Mouse (Mus musculus): ENCODE data around the gene Gm20518. TPM values are rescaled to one million over a fixed set of nuclear protein-coding genes. Genes with fewer than 3 reads are reported as not detected.
A peak's percentile ranks its signal among the peaks of the same experiment; 100 is the strongest.

Gene Gm20518
- total and polyA plus RNA-seq, 3 experiments: 0.35 to 0.53 TPM; not detected in 1

DNA sequence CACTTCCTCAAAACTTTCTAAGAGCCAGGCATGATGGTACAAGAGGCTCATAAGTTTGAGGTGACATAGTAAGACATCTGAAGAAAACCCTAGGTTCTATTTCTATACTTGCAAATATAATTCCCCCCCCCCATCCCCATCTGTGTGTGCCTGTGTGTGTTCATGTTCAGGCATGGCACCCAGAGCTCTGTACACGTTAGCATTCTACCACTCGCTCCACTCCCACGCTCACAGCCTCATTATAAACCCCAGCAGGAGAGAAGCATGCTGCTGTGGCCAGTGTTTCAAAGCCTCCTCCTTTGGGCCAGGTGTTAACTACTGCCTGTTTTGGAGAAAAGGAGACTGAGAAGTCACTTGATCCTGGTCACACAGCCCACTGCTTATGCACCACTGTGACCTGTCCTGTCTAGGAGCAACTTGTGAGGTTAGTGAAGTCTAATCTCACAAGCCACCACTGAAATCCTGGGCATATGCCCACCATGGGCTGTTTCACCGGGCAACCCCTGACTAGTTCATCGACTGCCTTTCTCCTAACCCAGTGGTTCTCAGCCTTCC lies 40.5 kb upstream of the Gm20518 start:
- H3K9ac ChIP-seq (ENCODE audit: control insufficient read depth, low read depth, low read length, poor library complexity, severe bottlenecking): no peak overlapping the region
- H3K36me3 ChIP-seq (ENCODE audit: control insufficient read depth in 1 of 2, insufficient read depth in 2 of 2, low read length in 2 of 2): peaks cover 0 to 25% of the 10 kb centered on the region in 2 experiments; a peak in 2 of 4 replicates
- H3K4me1 ChIP-seq (ENCODE audit: control insufficient read depth in 1 of 2, insufficient read depth in 2 of 2, low read length in 2 of 2): peaks cover 24 to 38% of the 10 kb centered on the region in 2 experiments
- no peak for TF ChIP-seq NELFE (IDR thresholded peaks at IDR 0.05; ENCODE audit: low read depth, low read length)
- no peak for TF ChIP-seq BHLHE40 (IDR thresholded peaks at IDR 0.05; ENCODE audit: borderline replicate concordance, low read depth, low read length)
- no peak for TF ChIP-seq CTCF (IDR thresholded peaks at IDR 0.05 in 2 of 3, conservative IDR thresholded peaks at IDR 0.05 in 1 of 3; ENCODE audit: control insufficient read depth in 1 of 3, insufficient read depth in 1 of 3, low read depth in 2 of 3, low read length in 3 of 3, poor library complexity in 1 of 3, severe bottlenecking in 1 of 3)
- TF ChIP-seq KAT2A (conservative IDR thresholded peaks at IDR 0.05; ENCODE audit: low read depth, low read length): no peak
- no peak for TF ChIP-seq MYC (IDR thresholded peaks at IDR 0.05; ENCODE audit: low read depth, low read length)
- no peak for TF ChIP-seq CHD2 (IDR thresholded peaks at IDR 0.05; ENCODE audit: low read length)
- TF ChIP-seq JUND (IDR thresholded peaks at IDR 0.05; ENCODE audit: low read depth, low read length): no peak
- TF ChIP-seq ZKSCAN1 (IDR thresholded peaks at IDR 0.05; ENCODE audit: low read depth, low read length): no peak
- no peak for TF ChIP-seq RCOR1 (IDR thresholded peaks at IDR 0.05; ENCODE audit: low read depth, low read length)
- TF ChIP-seq MAZ (IDR thresholded peaks at IDR 0.05; ENCODE audit: low read depth, low read length): no peak
- no peak for TF ChIP-seq TBP (IDR thresholded peaks at IDR 0.05; ENCODE audit: low read depth, low read length)
- TF ChIP-seq NRF1 (IDR thresholded peaks at IDR 0.05; ENCODE audit: insufficient read depth, low read depth, low read length, poor library complexity, severe bottlenecking): no peak
- no peak for TF ChIP-seq TCF12 (IDR thresholded peaks at IDR 0.05; ENCODE audit: low read depth, low read length)
- TF ChIP-seq SIN3A (IDR thresholded peaks at IDR 0.05; ENCODE audit: low read length): no peak
- TF ChIP-seq TAL1 (IDR thresholded peaks at IDR 0.05; ENCODE audit: low read length): no peak
- no peak for TF ChIP-seq SMC3 (IDR thresholded peaks at IDR 0.05; ENCODE audit: low read depth, low read length)
- TF ChIP-seq GABPA (IDR thresholded peaks at IDR 0.05; ENCODE audit: low read depth, low read length): no peak
- H3K27me3 ChIP-seq (ENCODE audit: control insufficient read depth in 1 of 2, insufficient read depth in 2 of 2, low read length in 2 of 2): no peaks in the 10 kb centered on the region
- H3K9me3 ChIP-seq (replicated peaks; ENCODE audit: insufficient read depth, low read length): no peaks in the 10 kb centered on the region
- peaks cover 9% of the 10 kb centered on the region for H3K79me2 ChIP-seq (ENCODE audit: control insufficient read depth, insufficient read depth, low read length, poor library complexity)
- no peak overlapping the region for H3K27ac ChIP-seq (ENCODE audit: control insufficient read depth, low read depth, low read length)
- no peak overlapping the region for H3K4me3 ChIP-seq (ENCODE audit: control insufficient read depth in 1 of 2, insufficient read depth in 1 of 2, low read depth in 2 of 2, low read length in 2 of 2)
- no peak for DNase-seq (ENCODE audit: low read depth, low spot score)

DNA sequence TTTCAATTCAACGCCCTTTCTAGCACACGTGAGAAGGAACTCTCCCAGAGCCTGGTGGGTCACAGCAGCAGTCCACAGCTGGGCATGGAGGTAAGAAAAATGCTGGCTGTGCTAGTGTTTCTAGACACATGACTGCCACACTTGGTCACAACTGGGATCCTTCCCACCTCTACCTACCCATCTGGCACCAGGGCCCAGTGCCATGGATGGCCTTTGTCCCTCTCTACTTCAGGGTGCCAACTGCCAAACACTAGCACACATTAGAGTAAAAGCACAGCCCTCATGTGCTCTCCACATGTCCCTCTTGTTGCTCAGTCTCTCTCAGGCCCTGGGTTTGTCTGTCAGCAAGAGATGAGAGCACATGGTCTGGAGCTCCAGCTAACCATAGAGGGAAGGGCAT lies 38.2 kb upstream of the Gm20518 start:
- H3K4me3 ChIP-seq (ENCODE audit: control insufficient read depth in 1 of 2, insufficient read depth in 1 of 2, low read depth in 2 of 2, low read length in 2 of 2): no peak overlapping the region
- H3K9me3 ChIP-seq (replicated peaks; ENCODE audit: insufficient read depth, low read length): no peaks in the 10 kb centered on the region
- H3K79me2 ChIP-seq (ENCODE audit: control insufficient read depth, insufficient read depth, low read length, poor library complexity): peaks cover 9% of the 10 kb centered on the region
- no peak for TF ChIP-seq ZKSCAN1 (IDR thresholded peaks at IDR 0.05; ENCODE audit: low read depth, low read length)
- TF ChIP-seq POLR2A (IDR thresholded peaks at IDR 0.05; ENCODE audit: control insufficient read depth in 1 of 2, insufficient read depth in 1 of 2, low read depth in 1 of 2, low read length in 2 of 2, poor library complexity in 1 of 2): no peak
- no peak for TF ChIP-seq EP300 (IDR thresholded peaks at IDR 0.05; ENCODE audit: low read depth in 1 of 2, low read length in 2 of 2)
- TF ChIP-seq SIN3A (IDR thresholded peaks at IDR 0.05; ENCODE audit: low read length): no peak
- no peak for TF ChIP-seq MXI1 (IDR thresholded peaks at IDR 0.05; ENCODE audit: low read depth, low read length)
- no peak for TF ChIP-seq MYB (IDR thresholded peaks at IDR 0.05; ENCODE audit: low read depth, low read length)
- no peak for TF ChIP-seq E2F4 (IDR thresholded peaks at IDR 0.05; ENCODE audit: borderline replicate concordance, low read depth, low read length)
- TF ChIP-seq JUND (IDR thresholded peaks at IDR 0.05; ENCODE audit: low read depth, low read length): no peak
- no peak for TF ChIP-seq HCFC1 (IDR thresholded peaks at IDR 0.05; ENCODE audit: low read depth, low read length)
- TF ChIP-seq POLR2AphosphoS5 (IDR thresholded peaks at IDR 0.05; ENCODE audit: borderline replicate concordance, low read depth, low read length): no peak
- no peak for TF ChIP-seq SMC3 (IDR thresholded peaks at IDR 0.05; ENCODE audit: low read depth, low read length)
- no peak for TF ChIP-seq GATA1 (IDR thresholded peaks at IDR 0.05; ENCODE audit: low read depth, low read length)
- no peak for TF ChIP-seq TCF12 (IDR thresholded peaks at IDR 0.05; ENCODE audit: low read depth, low read length)
- TF ChIP-seq GABPA (IDR thresholded peaks at IDR 0.05; ENCODE audit: low read depth, low read length): no peak
- peak overlapping the region; percentile 96; the same call in 1 of the 2 replicates for H3K27ac ChIP-seq (ENCODE audit: control insufficient read depth, low read depth, low read length)
- H3K36me3 ChIP-seq (ENCODE audit: control insufficient read depth in 1 of 2, insufficient read depth in 2 of 2, low read length in 2 of 2): peaks cover 0 to 23% of the 10 kb centered on the region in 2 experiments; a peak in 2 of 4 replicates
- H3K27me3 ChIP-seq (ENCODE audit: control insufficient read depth in 1 of 2, insufficient read depth in 2 of 2, low read length in 2 of 2): no peaks in the 10 kb centered on the region
- peaks cover 19 to 35% of the 10 kb centered on the region in 2 experiments for H3K4me1 ChIP-seq (ENCODE audit: control insufficient read depth in 1 of 2, insufficient read depth in 2 of 2, low read length in 2 of 2)
- H3K9ac ChIP-seq (ENCODE audit: control insufficient read depth, low read depth, low read length, poor library complexity, severe bottlenecking): no peak overlapping the region
- DNase-seq (ENCODE audit: low read depth, low spot score): no peak

Data from MEL (cell line).